Mouse (Mus musculus) thymus, postnatal 14 days (tissue): Measurements from ENCODE around the gene Tbk1.

ENCODE experiments used
- DNase-seq: peaks from one replicate; pipeline ENCODE4 v3.0.0; 2021

The Tbk1 gene

DNA sequence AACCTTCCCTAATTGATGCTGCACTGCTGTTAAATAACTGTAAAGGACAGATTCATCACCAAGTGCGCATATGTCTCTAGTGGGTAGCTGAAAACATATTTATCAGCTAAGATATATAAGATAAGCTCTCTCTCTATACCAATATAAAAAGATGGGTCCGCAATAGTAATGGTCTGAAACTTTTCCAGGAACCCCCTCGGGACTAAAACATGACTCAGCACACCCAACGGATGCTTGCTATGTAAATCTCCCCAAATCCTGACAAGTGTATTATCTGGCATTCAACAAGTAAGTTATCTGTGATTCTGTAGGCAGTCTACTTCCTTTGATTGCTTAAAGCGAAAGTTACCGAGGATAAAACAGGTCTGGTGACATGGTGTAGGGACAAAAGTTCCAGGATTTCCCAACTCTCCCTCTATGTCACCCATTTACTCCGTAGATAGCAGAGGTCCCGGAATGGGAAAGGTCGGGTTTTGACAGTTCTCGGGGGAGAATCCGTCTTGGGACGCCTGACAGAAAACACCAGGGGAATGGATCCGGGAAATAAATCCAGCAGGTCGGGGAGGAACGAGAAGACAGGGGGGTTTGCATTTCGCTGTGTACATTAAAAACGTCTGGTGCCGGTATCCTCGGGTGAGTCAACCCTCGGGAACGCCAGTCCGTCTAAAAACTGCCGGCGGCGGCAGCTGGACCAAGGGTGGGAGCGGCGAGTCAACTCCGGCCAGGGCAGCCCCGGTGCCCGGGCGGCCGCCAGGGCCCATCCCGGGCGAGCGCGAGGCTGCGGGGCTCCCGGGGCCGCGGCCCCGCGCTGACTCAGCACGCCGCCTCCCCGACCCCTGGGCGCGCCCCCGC lies 570 bp downstream of the Tbk1 start:
- no peak for DNase-seq

DNA sequence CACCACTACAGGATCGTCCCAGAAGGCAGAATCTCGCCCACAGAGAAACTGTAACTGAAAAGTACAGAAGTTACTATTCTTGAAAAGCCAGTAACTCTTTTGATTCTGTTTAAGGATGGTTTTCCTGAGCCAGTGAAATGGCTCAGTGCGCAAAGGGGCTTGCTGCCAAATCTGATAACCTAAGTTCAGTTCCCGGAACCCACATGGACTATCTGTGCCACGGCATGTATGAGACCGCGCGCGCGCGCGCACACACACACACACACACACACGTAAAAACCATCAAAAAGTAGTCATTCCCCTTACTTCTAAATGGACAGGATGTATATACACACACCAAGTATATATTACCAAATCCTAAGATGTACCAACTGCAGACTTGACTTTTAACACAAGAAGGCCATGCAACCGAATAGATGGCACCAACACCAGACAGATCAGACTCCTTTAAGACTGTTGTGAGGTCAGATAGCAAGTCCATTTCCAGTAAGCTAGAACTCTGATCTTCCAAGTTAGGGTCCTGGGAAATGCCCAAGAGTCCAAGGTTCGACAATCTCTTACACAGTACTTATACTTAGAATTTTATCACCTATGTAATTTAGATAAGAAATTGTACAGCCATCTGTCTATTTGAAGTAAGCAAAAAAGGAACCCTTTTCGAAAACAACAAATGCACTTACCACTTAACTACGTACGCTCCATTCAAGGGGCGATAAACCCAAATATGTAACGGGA lies 1.4 kb downstream of the Tbk1 start:
- DNase-seq, result no peak

DNA sequence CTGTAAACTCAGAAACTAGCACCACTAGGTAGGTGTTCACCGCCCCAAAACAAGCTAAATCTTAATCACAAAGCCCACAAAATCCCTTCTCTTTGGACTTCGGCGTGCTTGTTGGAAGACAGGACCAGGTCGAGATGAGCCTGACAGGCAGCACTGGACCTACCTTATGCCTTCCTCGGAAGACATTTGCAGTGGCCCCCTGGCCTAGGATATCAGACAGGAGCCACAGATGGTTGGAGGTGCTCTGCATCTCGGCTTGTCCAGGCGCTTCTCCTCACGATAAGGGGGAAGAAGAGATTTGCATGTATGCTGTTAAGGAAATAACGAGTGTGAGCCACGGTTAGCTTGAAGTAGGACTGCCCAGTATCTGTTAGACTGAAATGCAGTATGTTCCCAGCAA lies 2.6 kb downstream of the Tbk1 start:
- no peak for DNase-seq

DNA sequence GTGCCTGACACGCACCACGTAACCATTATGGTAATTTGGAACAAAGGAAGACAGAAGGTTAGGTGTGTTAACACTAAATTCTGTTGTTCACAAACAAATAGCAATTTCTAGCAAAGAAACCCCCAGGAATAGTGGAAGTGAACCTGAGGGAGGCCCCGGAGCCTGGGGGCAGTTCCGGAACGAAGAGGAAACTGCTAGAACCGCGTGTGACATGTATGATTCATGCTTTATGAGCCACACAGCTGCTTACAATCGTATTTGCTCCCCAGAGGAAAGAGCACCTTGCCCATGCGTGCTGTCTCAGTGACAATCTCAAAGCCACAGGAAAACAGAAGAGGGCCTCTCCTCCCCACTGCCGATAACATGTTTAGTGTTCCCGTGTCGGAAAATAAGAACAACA lies 3.6 kb downstream of the Tbk1 start:
- DNase-seq, result no peak

DNA sequence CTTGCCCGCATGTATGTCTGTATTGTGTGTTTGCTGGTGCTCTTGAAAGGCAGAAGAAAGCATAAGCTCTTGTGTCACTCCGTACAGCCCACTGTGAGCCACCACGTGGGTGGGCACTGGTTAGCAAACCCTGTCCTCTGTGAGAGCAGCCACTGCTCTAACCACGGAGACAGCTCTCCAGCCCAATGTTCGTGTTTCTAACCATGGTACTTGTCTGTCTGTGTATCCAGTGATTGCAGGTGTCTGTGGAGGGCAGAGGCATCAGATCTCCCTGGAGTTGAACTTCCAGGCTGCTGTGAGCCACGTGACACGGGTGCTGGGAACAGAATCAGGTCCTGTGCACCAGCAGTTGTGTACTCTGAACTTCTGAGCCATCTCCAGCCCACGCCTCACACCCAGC lies 4.3 kb downstream of the Tbk1 start:
- no peak for DNase-seq

DNA sequence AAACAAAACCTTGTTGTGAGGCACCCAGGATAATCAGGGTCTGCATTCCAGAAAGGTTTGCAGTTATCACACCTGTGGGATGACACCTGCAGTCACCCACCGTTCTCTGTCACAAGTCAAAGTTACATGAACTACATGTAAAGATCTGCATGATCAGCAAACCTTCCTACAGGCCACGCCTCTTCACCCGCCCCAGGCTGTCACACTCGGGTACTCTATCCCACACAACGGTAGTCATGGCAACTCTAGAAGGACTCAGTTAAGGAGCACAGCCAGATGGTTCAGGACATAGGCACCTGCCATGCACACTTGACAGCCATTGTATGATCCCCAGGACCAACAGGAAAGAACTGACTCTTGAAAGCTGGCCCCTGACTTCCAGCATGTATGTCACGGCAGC lies 5.2 kb downstream of the Tbk1 start:
- no peak for DNase-seq

DNA sequence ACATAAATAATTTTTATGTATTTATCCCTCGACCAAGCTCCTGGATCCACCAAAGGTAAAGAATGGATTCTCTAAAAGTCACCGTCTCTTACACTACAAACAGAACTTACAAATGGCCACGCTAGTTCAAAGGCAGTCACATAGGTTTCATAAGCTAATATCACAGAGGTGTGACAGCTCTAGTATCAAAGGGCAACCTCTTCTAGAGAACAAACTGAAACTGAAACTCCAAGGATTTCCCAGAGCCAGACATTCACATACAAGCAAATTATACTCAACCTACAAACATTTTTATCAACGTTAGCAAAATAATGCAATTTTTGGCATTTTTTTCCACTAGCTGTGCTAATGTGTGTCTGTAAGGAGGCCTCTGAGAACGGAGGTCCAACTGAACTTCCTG lies 6.2 kb downstream of the Tbk1 start:
- DNase-seq, result no peak

DNA sequence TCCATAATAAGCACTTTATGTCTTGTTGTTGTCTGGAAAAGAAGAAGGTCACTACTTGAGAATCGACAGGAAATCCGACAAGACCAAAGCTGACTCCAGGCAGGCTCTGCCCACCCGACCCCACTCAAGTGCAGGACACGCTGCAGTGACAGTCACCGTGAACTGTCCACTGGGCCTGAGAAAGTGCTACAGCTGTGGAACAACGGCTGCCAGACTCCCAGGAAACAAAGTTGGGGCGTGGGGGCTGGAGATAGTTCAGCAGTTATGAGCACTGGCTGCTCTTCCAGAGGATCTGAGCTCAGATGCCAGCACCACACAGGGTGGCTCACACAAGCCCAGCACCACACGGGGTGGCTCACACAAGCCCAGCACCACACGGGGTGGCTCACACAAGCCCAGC lies 10.2 kb downstream of the Tbk1 start:
- no peak for DNase-seq

DNA sequence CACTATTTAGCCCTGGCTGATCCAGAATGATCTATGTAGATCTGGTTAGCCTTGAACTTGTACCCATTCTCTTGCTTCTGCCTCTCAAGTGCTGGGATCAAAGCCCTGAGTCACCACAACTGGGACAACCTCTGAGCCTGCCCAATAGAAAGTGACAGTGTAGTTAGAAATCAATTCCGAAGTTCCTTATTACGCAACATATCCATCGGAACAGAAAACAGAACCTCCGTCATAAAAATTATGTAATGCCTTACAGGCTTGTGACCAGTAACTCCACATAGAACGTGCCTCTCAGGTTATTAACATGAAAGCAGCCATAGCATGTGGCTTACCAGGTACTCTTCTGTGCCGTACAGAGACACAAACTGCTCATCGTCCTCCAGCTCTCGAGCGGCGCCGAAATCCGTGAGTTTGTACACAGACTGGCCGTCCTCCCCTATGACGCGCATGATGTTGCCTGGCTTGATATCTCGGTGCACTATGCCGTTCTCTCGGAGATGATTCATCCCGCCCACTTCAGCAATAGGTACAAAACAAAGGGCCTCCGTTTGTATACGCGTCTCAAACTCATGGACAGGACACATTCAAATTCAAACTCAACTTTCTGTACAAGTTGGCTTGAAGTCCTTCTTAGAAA lies 15.0 kb downstream of the Tbk1 start:
- no peak for DNase-seq

DNA sequence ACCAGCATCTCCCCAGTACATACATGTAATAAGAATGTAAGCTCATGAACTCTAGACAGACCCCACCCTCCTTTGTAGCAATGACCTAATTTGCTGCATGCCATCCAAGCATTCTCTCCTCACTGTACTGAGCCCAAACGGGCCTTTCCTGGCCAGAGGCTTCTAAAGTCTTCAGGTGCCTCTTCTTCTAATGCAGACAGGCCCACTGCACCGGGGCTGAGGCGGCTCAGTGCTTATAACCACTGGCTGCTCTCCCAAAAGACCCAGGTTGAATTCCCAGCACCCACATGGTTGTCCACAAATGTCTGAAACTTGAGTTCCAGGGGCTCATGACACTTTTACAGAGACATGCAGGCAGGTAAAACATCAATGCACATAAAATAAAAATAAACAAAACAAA lies 15.6 kb downstream of the Tbk1 start:
- no peak for DNase-seq

DNA sequence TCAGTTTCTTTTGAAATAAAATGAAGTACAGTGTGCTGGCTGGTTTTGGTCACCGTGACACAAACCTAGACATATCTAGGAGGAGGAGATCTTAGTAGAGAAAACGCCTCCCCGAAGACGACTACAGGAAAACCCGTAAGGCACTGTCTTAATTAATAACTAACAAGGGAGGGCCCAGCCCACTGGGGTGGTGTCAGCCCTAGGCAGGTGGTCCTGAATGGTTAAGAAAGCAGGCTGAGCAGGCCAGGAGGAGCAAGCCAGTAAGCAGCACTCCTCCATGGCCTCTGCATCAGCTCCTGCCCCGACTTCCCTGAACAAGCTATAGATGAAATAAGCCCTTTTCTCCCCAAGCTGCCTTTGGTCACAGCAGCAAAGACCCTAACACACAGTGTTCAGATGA lies 16.8 kb downstream of the Tbk1 start:
- DNase-seq, result no peak

DNA sequence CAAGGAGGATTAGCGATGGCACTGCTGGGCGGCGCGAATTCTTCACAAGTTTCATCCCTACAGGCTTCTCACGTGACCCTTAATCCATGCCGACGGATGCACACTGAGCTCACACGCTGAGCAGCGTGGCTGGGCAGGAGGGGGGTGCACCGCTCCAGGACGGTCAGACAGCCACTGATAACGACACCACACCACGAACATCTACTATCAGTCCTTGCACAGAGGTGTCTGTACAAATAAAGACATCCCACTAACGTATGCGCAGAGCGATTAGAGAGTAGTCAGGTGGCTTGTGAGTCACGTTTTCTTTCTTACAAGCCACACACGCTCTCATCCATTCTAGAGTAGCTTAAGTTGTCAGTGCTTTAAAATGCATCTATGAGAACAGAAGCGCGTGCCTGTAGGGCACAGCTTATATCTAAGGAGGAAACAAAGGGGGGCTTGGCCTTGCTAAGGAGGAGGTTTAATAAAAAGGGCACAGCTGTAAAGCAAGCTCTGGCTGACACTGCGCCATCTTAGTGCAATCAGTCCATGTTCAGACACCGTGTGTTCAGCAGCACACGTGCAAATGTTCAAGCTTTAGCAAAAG lies 17.5 kb downstream of the Tbk1 start:
- no peak for DNase-seq

DNA sequence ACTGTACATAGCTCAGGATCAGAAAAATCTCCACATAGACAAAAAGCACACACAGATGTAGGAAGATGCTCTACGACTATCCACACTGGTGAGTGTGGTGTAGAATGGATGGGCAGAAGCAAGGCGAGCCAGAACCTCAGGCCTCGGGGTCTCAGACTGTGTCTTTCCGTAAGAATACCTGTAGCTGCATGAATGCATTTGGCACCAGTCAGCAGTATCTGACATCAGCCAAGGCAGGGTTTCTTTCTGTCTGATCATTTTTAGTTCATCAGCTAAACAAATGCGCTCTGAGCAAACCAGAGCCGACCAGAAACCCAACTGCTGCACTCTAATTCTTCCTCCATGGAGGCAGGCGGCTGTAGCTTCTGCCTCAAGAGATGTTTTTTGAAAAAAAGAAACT lies 18.1 kb downstream of the Tbk1 start:
- no peak for DNase-seq

DNA sequence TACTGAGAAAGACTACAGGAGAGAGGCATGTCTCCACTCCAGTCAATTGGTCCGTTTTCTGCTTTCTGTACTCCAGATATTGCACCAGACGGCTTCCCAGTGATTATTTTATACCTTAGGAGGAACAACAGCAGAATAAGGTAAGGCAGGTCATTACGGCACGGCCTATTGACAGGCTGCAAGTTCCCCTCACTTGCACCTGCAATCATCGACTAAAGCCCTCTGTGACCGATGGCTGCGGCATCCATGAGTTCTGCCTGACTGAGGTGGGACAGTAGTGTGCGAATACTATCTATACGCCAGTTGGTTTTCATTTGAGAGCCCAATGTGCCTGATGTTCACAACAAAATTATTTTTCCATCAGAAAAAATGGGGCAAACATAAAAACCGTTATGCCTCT lies 18.6 kb downstream of the Tbk1 start:
- DNase-seq, result no peak

DNA sequence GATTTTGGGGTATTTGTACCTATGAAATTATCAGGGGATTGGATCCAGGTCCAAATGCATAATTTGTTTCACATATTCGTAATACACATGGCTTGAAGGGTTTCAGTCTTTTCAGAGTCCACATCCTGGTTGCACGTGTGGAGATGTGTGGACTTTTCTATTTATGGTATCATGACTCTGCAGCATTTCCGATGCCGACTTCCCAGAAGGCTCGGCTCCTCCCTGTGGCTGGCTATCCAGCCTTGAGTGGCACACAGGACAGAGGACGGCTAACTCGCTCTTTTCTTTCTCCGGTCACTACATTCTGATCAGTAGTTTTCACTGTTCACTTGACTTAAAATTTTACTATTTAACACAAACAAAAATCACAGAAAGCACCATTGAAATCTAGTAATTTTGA lies 22.1 kb downstream of the Tbk1 start:
- no peak for DNase-seq

DNA sequence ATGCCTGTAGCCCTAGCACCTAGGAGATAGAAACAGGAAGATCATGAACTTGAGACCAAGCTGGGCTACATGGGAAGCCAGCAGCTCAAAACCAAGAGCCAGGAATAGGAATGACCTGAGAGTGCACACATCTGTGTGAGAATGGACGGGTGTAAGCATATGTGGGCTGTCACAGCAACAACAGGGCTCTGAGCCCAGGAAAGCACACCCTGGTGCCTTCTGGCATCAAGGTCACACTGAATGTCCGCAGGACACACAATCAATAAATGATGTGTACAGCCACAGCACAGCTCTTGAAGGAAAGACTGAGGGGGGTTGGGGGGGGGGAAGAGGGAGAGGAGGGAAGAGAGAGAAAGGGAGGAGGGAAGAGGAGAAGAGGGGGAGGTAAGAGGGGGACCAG lies 28.4 kb downstream of the Tbk1 start:
- DNase-seq, result no peak

DNA sequence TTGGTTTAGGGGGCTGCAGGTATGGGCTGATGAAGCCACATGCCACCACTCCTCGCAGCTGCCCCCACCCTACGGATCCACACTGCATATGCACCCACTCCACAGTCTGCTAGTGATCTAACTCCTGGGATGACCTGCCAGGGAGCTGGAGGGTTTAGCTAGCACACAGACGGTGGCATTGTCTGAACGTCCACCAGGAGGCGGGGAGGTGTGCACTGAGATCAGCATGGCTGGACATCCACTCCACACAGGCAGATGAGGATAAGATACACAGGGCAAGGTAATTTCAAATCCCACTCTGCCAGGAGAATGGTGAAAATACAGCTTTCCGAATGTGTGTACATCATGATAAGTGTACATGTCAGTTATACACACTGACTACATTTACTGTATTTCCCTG lies 30.3 kb downstream of the Tbk1 start:
- no peak for DNase-seq

DNA sequence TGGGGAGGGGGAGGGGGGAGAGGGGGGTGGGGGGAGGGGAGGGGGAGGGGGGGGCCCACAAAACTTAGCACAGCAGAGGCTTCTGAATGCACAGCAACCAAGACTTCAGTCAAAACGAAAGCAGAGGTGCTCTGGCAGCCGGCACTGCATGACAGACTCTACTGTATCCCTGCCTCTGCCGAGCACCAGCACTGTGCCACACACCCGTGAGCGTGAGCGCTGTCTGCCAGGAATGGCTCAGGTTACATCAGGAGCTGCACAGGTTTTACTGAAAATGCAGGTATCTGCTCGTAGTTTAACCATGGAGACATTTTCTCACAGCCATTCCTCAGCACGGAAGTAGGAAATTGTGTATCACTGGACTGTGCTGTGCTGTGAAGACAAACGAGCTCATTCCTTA lies 36.3 kb downstream of the Tbk1 start:
- no peak for DNase-seq

DNA sequence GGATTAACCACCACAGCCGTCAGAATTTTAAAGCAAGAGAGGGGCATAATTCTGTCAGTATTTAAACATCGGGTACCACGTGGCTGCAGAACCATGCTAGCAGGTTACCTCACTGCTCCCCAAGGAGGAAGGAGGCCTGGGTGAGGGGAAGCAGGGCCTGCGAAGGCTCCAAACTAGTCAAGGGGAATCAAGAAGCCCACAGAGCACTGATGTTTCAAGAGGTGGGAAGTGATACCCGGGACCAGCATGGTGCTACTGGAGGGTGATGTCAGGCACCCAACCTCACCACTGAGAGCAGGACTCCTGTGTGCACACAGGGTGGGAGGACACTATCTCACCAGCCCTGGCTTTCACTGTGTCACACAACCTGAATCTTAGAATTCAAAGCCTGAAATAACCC lies 36.9 kb downstream of the Tbk1 start:
- DNase-seq, result no peak

DNA sequence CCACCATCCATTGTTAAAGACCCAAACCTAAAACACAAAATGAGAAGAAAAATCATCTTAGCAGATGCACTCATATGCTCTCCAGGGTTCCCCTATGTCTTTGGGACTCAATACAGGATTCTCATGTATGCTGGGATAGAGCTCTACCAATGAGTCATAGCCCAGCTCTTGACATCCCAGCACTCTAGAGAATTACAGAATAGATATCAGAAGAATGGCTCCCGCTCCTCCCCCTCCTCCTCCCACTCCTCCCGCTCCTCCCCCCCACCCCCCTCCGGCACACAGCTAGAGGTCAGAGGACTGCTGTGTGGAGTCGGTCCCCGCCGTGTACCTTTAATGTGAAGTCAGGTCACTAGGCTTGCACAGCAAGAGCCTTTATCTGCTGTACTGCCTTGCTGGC lies 39.4 kb downstream of the Tbk1 start:
- DNase-seq, result no peak

DNA sequence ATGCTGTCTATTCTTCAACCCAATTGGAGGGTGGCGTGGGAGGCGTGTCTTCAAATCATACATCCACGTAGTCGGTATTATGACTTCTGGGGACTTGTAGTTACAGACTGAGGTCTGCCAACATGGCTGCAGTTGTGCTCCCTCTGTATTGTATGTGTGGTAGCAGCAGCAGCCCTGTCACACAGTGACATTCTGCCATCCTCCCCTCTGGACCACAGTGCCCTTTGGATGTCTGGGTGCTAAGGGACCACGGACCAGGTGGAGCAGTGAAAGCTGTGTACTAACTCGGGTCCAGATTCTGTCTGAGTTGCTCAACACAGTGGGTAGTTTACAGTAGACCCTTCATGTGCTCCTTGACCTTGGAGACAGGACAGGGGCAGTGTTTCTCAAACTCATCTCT lies 43.0 kb downstream of the Tbk1 start:
- no peak for DNase-seq

DNA sequence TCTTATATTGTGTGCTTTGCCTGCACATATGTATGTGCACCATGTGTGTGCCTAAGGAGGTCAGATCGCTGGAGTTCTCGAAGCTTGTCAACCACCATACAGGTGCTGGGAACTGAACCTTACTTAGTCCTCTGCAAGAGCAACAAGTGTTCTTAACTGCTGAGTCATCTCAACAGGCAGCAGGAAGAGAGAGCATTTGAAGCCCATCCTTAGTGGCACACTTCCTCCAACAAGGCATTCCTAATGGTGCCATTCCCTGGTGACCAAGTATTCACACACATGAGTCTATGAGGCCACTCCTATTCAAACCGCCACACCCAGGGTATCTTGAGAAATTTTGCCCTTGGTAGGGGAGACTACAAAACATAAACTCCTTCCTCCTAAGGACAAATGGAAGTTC lies 44.4 kb downstream of the Tbk1 start:
- DNase-seq, result no peak

DNA sequence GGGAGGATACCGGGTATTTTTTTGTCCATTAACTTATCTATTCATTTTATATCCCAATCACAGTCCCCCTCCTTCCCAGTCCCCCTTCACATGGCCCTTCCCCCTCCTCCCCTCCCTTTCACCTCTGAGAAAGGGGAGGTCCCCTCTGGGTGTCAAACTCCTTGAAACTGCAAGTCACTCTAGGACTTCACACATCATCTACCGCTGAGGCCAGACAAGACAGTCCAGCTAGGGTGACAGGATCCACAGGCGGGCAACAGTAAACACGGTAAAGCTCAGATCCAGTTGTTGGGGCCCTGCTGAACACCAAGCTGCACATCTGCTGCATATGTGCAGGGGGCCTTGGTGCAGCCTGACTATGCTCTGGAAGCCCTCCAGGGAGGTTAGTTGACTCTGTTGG lies 51.6 kb downstream of the Tbk1 start:
- no peak for DNase-seq
